Mouse (Mus musculus) neural tube, embryonic 14.5 days (tissue): ENCODE results near the gene Fcgr1. TPM values are rescaled to one million over a fixed set of nuclear protein-coding genes. Genes with fewer than 3 reads are reported as not detected.
"Not testable (repeated sequence)": the region's sequence is repeated elsewhere in the genome, so short reads cannot be mapped to it uniquely, and the experiment has no call there.

Source experiments
- ATAC-seq: fragments of 200-750 bp; cut with Nextera tagmentation; 2 replicates; pipeline ENCODE4 v1.8.0; 2017; ENCODE audit warnings: low read depth, mild to moderate bottlenecking, moderate TSS enrichment, moderate library complexity
- H3K27ac ChIP-seq: fragments of 300-500 bp; sonication (generic); 2 replicates; pipeline ENCODE4 v1.5.1; 2014; ENCODE audit warnings: low read depth, mild to moderate bottlenecking, control low read depth, low read length, moderate library complexity, mixed read lengths
- H3K27me3 ChIP-seq: fragments of 300-500 bp; sonication (generic); 2 replicates; pipeline ENCODE4 v1.6.1; 2014; ENCODE audit warnings: low read length; ENCODE audit not compliant: control insufficient read depth, insufficient read depth
- H3K36me3 ChIP-seq: fragments of 300-500 bp; sonication (generic); 2 replicates; pipeline ENCODE4 v1.6.1; 2014; ENCODE audit warnings: low read length, mixed read lengths; ENCODE audit not compliant: control insufficient read depth, insufficient read depth
- H3K4me1 ChIP-seq: fragments of 300-500 bp; sonication (generic); 2 replicates; pipeline ENCODE4 v1.6.1; 2014; ENCODE audit warnings: low read length; ENCODE audit not compliant: control insufficient read depth, insufficient read depth
- H3K4me2 ChIP-seq: fragments of 300-500 bp; sonication (generic); 2 replicates; pipeline ENCODE4 v1.6.1; 2014; ENCODE audit warnings: mild to moderate bottlenecking, low read depth, low read length, control low read depth
- H3K4me3 ChIP-seq: fragments of 300-500 bp; sonication (generic); 2 replicates; pipeline ENCODE4 v1.5.1; 2014; ENCODE audit warnings: low read depth, low read length, control low read depth, mixed read lengths
- H3K9ac ChIP-seq: fragments of 300-500 bp; sonication (generic); replicated peaks from 2 replicates; pipeline ENCODE4 v1.6.1; 2014; ENCODE audit warnings: low read depth, mild to moderate bottlenecking, control low read depth, low read length, mixed read lengths
- H3K9me3 ChIP-seq: fragments of 300-500 bp; sonication (generic); 2 replicates; pipeline ENCODE4 v1.6.1; 2016; ENCODE audit warnings: low read length; ENCODE audit not compliant: control insufficient read depth
- WGBS: fragments of 180-500 bp; shearing (Covaris S2); extraction: QIAGEN DNeasy Blood & Tissue Kit; methylation state at CpG from one replicate; pipeline ENCODE4 v1.1.7; 2014; 5-methylcytosine and 5-hydroxymethylcytosine counted together
- polyA plus RNA-seq: library from polyadenylated mRNA; unstranded; fragments of >200 nt; fragmentation: Nextera tagmentation; extraction: Ambion mirVana; gene quantifications from 2 replicates; pipeline ENCODE4 v1.2.1, GENCODE M21; 2014

Fcgr1 gene
- polyA plus RNA-seq, 1 experiment from 2014 or later: 0.37 TPM

DNA sequence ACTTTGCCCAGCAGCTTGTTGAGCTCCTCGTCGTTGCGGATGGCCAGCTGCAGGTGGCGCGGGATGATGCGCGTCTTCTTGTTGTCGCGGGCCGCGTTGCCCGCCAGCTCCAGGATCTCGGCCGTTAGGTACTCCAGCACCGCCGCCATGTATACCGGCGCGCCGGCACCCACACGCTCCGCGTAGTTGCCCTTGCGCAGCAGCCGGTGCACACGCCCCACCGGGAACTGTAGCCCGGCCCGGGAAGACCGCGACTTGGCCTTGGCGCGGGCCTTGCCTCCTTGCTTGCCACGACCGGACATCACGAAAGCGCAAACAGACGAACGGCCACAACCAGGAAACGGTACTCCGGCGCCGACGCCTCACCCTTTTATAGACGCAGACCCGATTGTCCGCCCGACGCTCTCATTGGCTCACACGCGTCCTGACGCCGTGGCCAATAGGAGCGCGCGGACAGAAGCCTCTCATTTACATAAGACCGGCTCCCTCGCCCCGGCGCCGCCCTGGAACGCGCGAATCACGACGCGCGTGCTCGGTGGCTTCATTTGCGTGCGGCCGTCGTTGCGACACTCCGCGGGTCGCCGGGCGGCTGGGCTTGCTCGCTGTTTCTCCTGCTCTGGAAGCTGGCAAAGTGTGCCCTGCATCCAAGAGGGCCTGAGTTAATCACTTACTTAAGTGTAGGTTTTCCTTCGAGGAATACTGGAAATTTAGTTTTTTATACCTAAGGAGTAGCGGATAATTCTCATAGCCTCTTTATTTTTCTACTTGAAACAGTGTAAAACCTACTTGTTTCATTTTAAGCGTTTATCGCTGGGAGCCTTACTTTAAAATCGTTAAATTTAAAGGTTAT lies 53.6 kb downstream of the Fcgr1 start, which contains the start of gene Hist2h2aa2:
Gene Hist2h2aa2, minus strand, starts transcription at position 328 of the 850 bp plus-strand sequence.
- ATAC-seq: peak; percentile 90
- Histone ChIP-seq H3K4me1 (peaks cover 12% of the 10 kb centered on the region), H3K4me2 (peak within 1 kb of the TSS; percentile 40), H3K27ac (peak within 1 kb of the TSS; percentile 70; the same call in 1 of the 2 replicates), H3K4me3 (peak within 1 kb of the TSS; percentile 28), H3K9ac (peak within 1 kb of the TSS; percentile 8)
- H3K27me3 ChIP-seq, H3K9me3 ChIP-seq, H3K36me3 ChIP-seq: not testable (repeated sequence)
- WGBS: 5% methylated on average over 22 of the region's 85 CpGs

DNA sequence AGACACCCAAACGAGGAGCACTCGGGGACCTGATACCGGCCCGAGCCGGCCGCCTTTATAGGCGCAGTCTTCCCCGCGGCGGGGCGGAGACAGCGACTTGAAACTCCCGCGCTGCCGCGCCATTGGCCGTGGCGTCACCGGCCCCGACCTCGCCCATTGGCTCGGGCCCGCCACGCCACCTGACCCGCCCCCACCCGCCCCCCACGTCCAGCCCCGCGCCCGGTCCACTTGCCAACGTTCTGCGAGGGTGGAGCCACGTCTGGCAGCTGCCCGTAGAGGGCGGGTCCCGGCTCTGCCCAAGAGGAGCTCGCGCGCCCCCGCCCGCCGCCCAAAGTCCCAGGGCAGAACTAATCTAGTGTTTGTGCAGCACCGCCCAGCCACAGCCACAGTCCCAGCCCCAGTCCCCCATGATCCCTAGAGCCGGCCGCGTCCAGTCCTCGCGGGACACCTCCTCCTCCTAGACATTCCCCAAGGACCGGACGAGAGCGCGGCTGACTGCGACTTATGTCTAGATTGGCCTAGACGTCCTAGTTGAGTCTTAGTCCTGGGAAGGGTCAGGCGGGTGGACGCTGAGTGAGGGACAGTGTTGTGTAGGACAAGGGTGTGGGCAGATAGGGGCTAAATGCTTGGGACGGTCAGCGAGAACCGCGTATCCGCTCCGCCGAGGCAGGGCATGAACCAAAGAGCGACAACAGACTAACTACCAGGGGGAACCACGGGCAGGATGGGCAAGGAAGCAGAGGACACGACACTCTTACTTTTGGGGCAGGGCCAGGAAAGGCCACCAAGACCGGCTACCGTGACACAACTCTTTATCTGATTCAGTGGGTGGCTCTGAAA lies 54.6 kb downstream of the Fcgr1 start, which contains the start of gene Hist2h3c2:
Gene Hist2h3c2, minus strand, starts transcription at position 174 of the 840 bp plus-strand sequence.
- not testable (repeated sequence) for H3K27me3 ChIP-seq, H3K9ac ChIP-seq, H3K4me1 ChIP-seq, H3K9me3 ChIP-seq, H3K27ac ChIP-seq, H3K36me3 ChIP-seq
- Histone ChIP-seq H3K4me2 (peak within 1 kb of the TSS; percentile 31), H3K4me3 (peak within 1 kb of the TSS; percentile 20; the same call in 1 of the 2 replicates)
- peak; percentile 86 for ATAC-seq
- under 1% methylated on average over 10 of the region's 68 CpGs for WGBS

DNA sequence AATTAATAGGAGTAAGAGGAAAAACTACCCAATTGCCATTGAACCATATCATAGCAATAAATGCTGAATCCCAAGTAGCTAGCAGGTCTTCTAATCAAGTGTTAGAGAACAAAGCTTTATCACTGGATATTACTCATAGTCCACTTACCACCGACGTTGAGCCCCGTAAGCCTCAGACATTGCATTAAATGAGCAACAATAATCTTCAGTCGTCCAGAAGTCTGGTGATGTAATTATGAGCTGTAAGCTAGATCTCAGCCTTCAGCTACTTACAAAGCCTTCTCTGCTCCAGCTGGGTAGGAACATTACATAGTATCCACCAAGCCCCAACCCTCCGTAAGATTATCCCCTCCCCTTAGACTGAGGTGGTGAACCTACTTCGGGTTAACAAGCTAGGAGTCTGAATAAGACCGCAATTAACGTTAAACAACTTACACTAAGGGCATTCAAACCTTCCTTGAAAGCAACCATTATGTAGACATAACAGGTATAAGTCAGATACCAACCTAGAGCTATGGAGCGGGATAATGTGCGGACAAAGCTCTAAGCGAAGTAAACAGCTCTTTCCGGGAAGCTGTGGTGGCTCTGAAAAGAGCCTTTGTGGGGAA lies 55.8 kb downstream of the Fcgr1 start:
- Histone ChIP-seq H3K27me3 (no peaks in the 10 kb centered on the region), H3K36me3 (no peaks in the 10 kb centered on the region), H3K27ac (no peak overlapping the region), H3K9ac (no peak overlapping the region), H3K4me3 (peak overlapping the region; percentile 15; the same call in 1 of the 2 replicates), H3K9me3 (no peaks in the 10 kb centered on the region), H3K4me2 (peak overlapping the region; percentile 27), H3K4me1 (peaks cover 6% of the 10 kb centered on the region; the same call in 1 of the 2 replicates)
- 1% methylated on average over 12 of the region's 12 CpGs for WGBS
- no peak for ATAC-seq

DNA sequence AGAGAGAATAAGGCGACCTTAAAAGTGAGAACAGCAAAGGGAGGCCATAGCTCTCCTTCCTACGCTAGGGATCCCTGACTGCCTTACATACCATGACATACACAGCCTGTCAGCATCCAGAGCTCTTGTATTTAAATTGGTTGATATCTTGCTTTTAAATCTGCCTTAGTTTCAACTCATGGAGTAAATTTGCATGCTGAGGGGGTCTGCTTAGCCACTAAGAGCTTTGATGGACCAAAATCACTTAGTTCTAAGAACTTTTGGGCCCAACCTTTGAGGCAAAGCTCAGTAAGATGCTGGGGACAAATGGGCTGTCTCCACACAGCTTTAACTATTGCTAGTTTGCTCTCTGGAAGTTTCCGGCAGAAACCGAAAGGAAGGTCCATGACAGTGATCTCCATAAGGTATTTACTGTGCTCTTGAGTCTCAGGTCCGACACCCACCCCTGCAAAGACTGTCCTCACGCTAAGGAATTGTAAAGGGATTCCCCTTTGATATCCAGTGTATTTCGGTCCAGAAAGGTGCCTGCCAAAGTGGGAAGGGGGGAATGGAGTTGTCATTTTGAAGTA lies 56.4 kb downstream of the Fcgr1 start:
- Histone ChIP-seq H3K27ac (no peak overlapping the region), H3K9ac (no peak overlapping the region), H3K4me1 (peaks cover 6% of the 10 kb centered on the region; the same call in 1 of the 2 replicates), H3K9me3 (no peaks in the 10 kb centered on the region), H3K4me2 (peak overlapping the region; percentile 27; the same call in 1 of the 2 replicates), H3K36me3 (no peaks in the 10 kb centered on the region), H3K4me3 (peak overlapping the region; percentile 15; the same call in 1 of the 2 replicates), H3K27me3 (no peaks in the 10 kb centered on the region)
- ATAC-seq: no peak
- 26% methylated on average over 7 of the region's 7 CpGs for WGBS

DNA sequence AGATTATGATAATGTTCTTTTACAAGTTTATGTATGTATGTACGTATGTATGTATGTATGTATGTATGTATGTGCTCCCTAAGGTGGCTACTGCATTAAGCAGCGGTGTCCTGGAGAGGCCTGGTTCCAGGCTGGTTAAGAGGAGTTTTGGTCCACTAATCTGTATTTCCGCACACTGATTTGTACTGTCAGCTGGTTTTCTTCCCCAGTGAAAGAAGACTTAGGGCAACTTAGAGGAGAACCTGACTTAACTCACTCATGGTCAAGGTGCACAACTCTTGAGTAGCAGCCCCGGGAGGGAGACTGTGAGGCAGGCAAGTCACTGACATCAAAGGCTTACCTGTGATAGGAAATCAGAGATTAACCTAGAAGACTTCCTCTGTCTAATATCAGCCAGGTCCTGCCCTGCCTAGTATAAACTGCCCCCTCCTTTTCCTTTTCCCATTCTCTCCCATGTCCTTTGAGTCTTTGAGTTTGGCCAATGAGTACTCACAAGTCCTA lies 56.9 kb downstream of the Fcgr1 start:
- Histone ChIP-seq H3K9ac (no peak overlapping the region), H3K4me1 (peaks cover 6% of the 10 kb centered on the region; the same call in 1 of the 2 replicates), H3K27ac (no peak overlapping the region), H3K36me3 (no peaks in the 10 kb centered on the region), H3K4me3 (no peak overlapping the region), H3K27me3 (no peaks in the 10 kb centered on the region), H3K9me3 (no peaks in the 10 kb centered on the region), H3K4me2 (peak overlapping the region; percentile 3; the same call in 1 of the 2 replicates)
- WGBS: 85% methylated on average over 4 of the region's 4 CpGs
- no peak for ATAC-seq

DNA sequence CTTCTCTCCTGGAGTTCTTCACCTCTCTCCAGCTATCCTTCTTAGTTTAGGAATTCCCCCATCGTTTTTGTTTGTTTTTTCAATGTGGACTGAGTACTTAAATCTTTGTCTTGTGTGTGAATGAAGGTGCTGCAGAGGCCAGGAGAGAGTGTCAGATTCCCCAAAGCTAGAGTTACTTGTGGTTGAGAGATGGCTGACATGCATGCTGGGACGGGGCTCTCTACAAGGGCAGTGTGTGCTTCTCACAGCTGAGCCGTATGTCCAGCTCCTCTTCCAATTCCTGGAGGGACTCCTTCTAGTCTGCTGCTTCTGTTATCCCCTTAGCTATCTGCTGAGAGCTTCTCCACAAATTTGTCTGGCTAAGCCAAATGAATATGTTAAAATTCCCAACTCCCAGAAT lies 57.9 kb downstream of the Fcgr1 start:
- no peak for ATAC-seq
- H3K27me3 ChIP-seq: no peaks in the 10 kb centered on the region
- H3K4me1 ChIP-seq: peaks cover 5% of the 10 kb centered on the region; the same call in 1 of the 2 replicates
- 83% methylated on average over 3 of the region's 3 CpGs for WGBS
- no peaks in the 10 kb centered on the region for H3K9me3 ChIP-seq
- no peak overlapping the region for H3K4me3 ChIP-seq
- no peak overlapping the region for H3K9ac ChIP-seq
- no peaks in the 10 kb centered on the region for H3K36me3 ChIP-seq
- no peak overlapping the region for H3K4me2 ChIP-seq
- H3K27ac ChIP-seq: no peak overlapping the region

DNA sequence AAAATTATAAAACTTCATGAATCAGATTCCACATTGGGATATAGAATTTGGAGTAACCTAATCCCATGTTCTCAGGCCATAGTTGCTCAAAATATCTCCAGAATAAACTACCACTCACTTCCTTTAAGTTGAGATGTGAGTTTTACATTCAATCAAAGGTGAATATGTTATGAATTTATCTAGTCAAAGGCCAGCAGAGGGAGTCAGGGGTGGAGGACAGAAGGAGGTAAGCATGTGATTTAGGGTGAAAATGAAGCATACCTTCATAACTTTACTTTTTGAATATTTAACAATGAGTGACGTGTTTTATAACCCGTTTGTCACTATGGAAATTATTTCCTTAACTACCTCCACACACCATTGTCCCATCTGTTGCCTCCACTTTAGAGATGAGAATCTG lies 58.9 kb downstream of the Fcgr1 start:
- H3K27me3 ChIP-seq: no peaks in the 10 kb centered on the region
- H3K27ac ChIP-seq: no peak overlapping the region
- 91% methylated on average over 2 of the region's 2 CpGs for WGBS
- H3K9me3 ChIP-seq: no peaks in the 10 kb centered on the region
- 0 out of 2 replicates have a peak, but pooled peaks cover 3% of the 10 kb centered on the region for H3K4me1 ChIP-seq
- no peak overlapping the region for H3K9ac ChIP-seq
- no peaks in the 10 kb centered on the region for H3K36me3 ChIP-seq
- ATAC-seq: no peak
- no peak overlapping the region for H3K4me2 ChIP-seq
- H3K4me3 ChIP-seq: no peak overlapping the region
